Mouse (Mus musculus) ES-Bruce4 (cell line): ENCODE measurements around the gene Prkn. TPM values are rescaled to one million over a fixed set of nuclear protein-coding genes. Genes with fewer than 3 reads are reported as not detected.

ENCODE experiments used
- H3K27ac ChIP-seq: 2 replicates; pipeline ENCODE4 v1.5.1; 2012; ENCODE audit warnings: low read length, inconsistent platforms; ENCODE audit not compliant: insufficient read depth
- H3K27me3 ChIP-seq: 2 replicates; pipeline ENCODE4 v1.6.1; 2012; ENCODE audit warnings: mild to moderate bottlenecking, low read length, inconsistent platforms; ENCODE audit not compliant: control insufficient read depth, poor library complexity, insufficient read depth, severe bottlenecking
- H3K36me3 ChIP-seq: 2 replicates; pipeline ENCODE4 v1.6.1; 2012; ENCODE audit warnings: inconsistent platforms, mild to moderate bottlenecking, low read length, moderate library complexity; ENCODE audit not compliant: control insufficient read depth, poor library complexity, insufficient read depth, severe bottlenecking
- H3K4me1 ChIP-seq: one replicate; pipeline ENCODE4 v1.8.1; 2011; ENCODE audit warnings: low read length; ENCODE audit not compliant: control insufficient read depth, insufficient read depth
- H3K4me3 ChIP-seq: 2 replicates; pipeline ENCODE4 v1.5.1; 2011; ENCODE audit warnings: low read depth, mild to moderate bottlenecking, low read length
- H3K9ac ChIP-seq: 2 replicates; pipeline ENCODE4 v1.6.1; 2012; ENCODE audit warnings: low read depth, mild to moderate bottlenecking, inconsistent platforms; ENCODE audit not compliant: poor library complexity, severe bottlenecking
- H3K9me3 ChIP-seq: replicated peaks from 2 replicates; pipeline ENCODE4 v1.6.1; 2012; ENCODE audit warnings: mild to moderate bottlenecking, low read length, inconsistent platforms; ENCODE audit not compliant: control insufficient read depth, poor library complexity, insufficient read depth, severe bottlenecking
- CTCF ChIP-seq: IDR thresholded peaks from one replicate; pipeline ENCODE4 v1.8.1; 2011; ENCODE audit warnings: low read depth, low read length
- EP300 ChIP-seq: IDR thresholded peaks from 2 replicates; pipeline ENCODE4 v1.6.1; 2011; ENCODE audit warnings: low read depth, low read length; ENCODE audit not compliant: insufficient read depth
- POLR2A ChIP-seq: IDR thresholded peaks from one replicate; pipeline ENCODE4 v1.8.1; 2011; ENCODE audit warnings: low read length; ENCODE audit not compliant: insufficient read depth
- polyA plus RNA-seq: library from polyadenylated mRNA; stranded (reverse); fragments of >200 nt; gene quantifications from 2 replicates; pipeline ENCODE4 v1.2.4, GENCODE M21; 2011; ENCODE audit warnings: low read depth; ENCODE audit not compliant: missing spikeins, insufficient read depth, insufficient read length

The Prkn gene
- polyA plus RNA-seq, 1 experiment: 1.5 TPM

DNA sequence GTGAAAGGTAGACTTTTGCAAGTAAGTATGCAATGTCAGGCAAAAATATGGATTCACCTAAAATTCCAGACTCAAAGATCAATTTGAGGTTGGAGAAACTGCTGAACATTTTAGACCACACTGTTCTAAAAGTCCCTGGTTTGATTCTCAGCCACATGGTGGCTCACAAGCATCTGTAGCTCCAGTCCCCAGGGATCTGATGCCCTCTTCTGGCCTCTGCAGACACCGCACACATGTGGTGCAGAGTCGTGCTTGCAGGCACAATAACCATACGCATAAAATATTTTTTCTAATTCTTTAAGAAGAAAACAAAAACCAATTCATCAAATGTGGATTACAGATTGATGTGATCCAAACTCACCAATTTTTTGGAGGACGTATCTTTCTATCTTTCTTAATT lies 189.2 kb downstream of the Prkn start:
- Histone ChIP-seq H3K4me3 (no peak overlapping the region), H3K27ac (no peak overlapping the region)

DNA sequence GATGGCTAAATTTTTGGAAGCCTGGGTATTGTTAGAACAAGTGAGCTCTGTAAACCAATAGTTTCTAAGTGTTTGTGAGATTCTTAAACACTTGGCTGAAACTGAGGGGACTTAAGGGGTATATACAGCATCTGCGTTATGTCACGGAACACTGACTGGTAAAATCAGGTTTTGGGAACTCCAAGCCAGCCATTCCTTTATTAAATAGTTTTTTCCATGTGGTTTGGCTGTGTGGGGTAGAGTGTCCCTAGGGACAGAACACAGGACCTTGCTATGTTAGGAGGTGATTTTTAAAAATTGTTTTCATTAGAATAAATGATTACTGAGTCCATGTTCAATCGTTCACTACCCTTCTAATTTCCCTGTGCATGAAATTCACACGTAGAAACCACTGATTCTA lies 190.8 kb downstream of the Prkn start:
- no peaks in the 10 kb centered on the region for H3K9me3 ChIP-seq

More for the DNA sequence above, 189.2 kb downstream of the Prkn start:
- no peaks in the 10 kb centered on the region for H3K36me3 ChIP-seq
- H3K9me3 ChIP-seq: no peaks in the 10 kb centered on the region
- H3K4me1 ChIP-seq: no peaks in the 10 kb centered on the region
- no peak overlapping the region for H3K9ac ChIP-seq
- no peaks in the 10 kb centered on the region for H3K27me3 ChIP-seq
- TF ChIP-seq POLR2A (no peak), CTCF (peak; percentile 66)

DNA sequence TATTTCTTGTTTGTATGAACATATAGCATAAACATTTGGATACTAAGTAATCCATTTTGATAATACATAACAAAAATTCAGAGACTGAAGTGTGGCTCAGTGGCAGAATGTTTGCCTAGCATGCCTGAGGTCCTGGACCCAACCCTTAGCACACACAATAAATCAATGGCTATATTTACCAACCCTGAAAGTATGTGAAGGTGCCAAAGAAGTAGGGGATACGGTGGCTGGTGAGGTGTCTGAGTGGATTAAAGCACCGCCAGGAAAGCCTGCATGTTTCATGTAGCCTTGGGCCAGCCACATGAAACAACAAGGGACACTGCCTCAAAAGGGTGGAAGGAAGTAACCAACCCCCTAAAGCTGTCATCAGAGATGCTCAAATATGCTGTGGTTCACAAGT lies 192.2 kb downstream of the Prkn start:
- TF ChIP-seq CTCF: no peak
- TF ChIP-seq POLR2A: no peak
- no peak for TF ChIP-seq EP300
- no peak overlapping the region for H3K9ac ChIP-seq
- no peak overlapping the region for H3K4me3 ChIP-seq
- no peak overlapping the region for H3K27ac ChIP-seq
- no peaks in the 10 kb centered on the region for H3K9me3 ChIP-seq
- H3K36me3 ChIP-seq: no peaks in the 10 kb centered on the region
- no peaks in the 10 kb centered on the region for H3K27me3 ChIP-seq
- no peaks in the 10 kb centered on the region for H3K4me1 ChIP-seq

More for the DNA sequence above, 190.8 kb downstream of the Prkn start:
- Histone ChIP-seq H3K4me3 (no peak overlapping the region), H3K36me3 (no peaks in the 10 kb centered on the region), H3K9ac (no peak overlapping the region), H3K27ac (no peak overlapping the region), H3K27me3 (no peaks in the 10 kb centered on the region), H3K4me1 (no peaks in the 10 kb centered on the region)
- TF ChIP-seq EP300: no peak
- no peak for TF ChIP-seq POLR2A
- no peak for TF ChIP-seq CTCF

DNA sequence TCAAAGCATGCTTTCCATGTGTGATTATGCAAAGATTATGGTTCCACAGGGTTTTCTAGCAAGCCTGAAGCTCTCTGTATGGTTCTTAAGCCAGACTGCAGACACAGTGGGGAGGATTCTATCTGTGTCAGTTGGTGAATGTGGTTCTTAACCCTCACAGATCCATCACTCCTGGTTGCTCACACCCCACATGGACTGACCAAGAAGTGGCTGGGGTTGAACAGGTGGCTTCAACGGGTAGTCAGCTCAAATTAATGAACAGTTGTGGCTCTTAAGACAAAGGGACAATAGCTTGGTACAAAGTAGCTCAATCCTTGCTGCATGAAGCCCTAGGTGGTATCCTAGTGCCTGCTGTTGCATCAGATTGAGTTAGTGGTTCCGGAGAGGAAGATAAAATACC lies 193.4 kb downstream of the Prkn start:
- H3K27me3 ChIP-seq: no peaks in the 10 kb centered on the region
- H3K9me3 ChIP-seq: no peaks in the 10 kb centered on the region
- TF ChIP-seq POLR2A: no peak
- H3K4me1 ChIP-seq: no peaks in the 10 kb centered on the region
- no peak overlapping the region for H3K4me3 ChIP-seq
- H3K36me3 ChIP-seq: no peaks in the 10 kb centered on the region
- H3K9ac ChIP-seq: no peak overlapping the region
- H3K27ac ChIP-seq: no peak overlapping the region

DNA sequence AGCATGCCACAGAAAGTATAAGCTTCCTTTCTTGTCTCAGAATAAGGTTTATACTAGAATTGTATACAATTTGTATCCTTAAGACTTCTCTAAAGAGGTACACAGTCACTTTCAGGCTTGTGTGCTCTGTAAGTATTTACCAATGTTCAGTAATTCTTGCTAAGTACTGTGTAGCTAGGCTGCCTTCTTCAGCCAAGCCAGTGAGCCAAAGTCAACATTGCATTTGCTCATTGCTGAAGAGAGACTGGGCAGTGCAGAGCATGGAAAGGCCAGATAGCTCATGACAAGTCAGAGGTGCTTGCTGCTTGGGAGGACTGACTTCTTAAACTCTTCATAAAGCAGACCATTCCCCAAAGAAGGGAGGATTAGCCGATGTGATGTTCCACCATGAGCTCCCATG lies 198.1 kb downstream of the Prkn start:
- no peak overlapping the region for H3K9ac ChIP-seq
- no peaks in the 10 kb centered on the region for H3K36me3 ChIP-seq
- no peak overlapping the region for H3K27ac ChIP-seq
- no peak overlapping the region for H3K4me3 ChIP-seq
- no peaks in the 10 kb centered on the region for H3K9me3 ChIP-seq
- no peaks in the 10 kb centered on the region for H3K4me1 ChIP-seq
- H3K27me3 ChIP-seq: no peaks in the 10 kb centered on the region
- no peak for TF ChIP-seq CTCF
- TF ChIP-seq POLR2A: no peak

DNA sequence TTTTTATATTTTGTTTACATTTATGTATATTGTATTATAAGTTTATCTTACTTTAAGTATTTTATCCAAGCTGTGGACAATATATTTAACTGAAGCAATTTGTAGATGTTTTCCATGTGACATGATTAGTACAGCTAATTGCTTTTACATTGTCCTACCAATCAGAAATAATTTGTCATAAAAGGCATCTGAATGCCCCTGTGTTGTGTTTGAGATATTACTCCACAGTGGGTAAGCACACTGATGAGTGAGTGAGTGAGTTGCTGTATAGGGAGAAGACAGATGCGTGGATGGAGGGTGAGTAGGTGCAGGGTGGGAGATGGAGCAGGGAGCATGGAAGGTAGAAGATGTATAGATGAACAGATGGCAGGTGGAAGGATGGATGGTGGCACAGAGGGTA lies 218.8 kb downstream of the Prkn start:
- TF ChIP-seq POLR2A: no peak
- no peak for TF ChIP-seq CTCF
- TF ChIP-seq EP300: no peak
- H3K9ac ChIP-seq: no peak overlapping the region
- no peaks in the 10 kb centered on the region for H3K27me3 ChIP-seq
- no peaks in the 10 kb centered on the region for H3K9me3 ChIP-seq
- peaks cover 2% of the 10 kb centered on the region for H3K4me1 ChIP-seq
- H3K36me3 ChIP-seq: no peaks in the 10 kb centered on the region
- H3K4me3 ChIP-seq: no peak overlapping the region
- H3K27ac ChIP-seq: no peak overlapping the region
